Mouse (Mus musculus): Measurements from ENCODE around the gene Gm10340.
"Not testable (repeated sequence)": the region's sequence is repeated elsewhere in the genome, so short reads cannot be mapped to it uniquely, and the experiment has no call there.

- TF ChIP-seq HCFC1 (IDR thresholded peaks at IDR 0.05; ENCODE audit: borderline replicate concordance, insufficient read depth, low read length); CHD2 (IDR thresholded peaks at IDR 0.05; ENCODE audit: low read depth, low read length); MAFK (IDR thresholded peaks at IDR 0.05; ENCODE audit: insufficient read depth, low read depth, low read length): not testable (repeated sequence)
These were observed at the start of gene Gm10340 for GRCm38 (mm10) chr14:3133697-3134096.
